Mouse (Mus musculus) kidney, postnatal 4 days (tissue): ENCODE measurements around the gene 4931428L18Rik.

Source experiments
- DNase-seq, 2 experiments: peaks; one replicate each; pipeline ENCODE4 v3.0.0; 2021; ENCODE audit warnings: mixed read lengths in 2 of 2

Gene 4931428L18Rik

GRCm38 (mm10) chr1:31222564-31222963, at the start of gene 4931428L18Rik, which contains the start of gene Pih1d3:
TSS of gene 4931428L18Rik (minus strand) at chr1:31222684.
TSS of gene Pih1d3 (plus strand) at chr1:31222838.
- no peak for DNase-seq

GRCm38 (mm10) chr1:31260218-31260923, 37.9 kb upstream of the 4931428L18Rik start:
- DNase-seq: peak in 1 of 2 experiments; percentile 15

- DNase-seq: peak; percentile 55 to 67
Observed at GRCm38 (mm10) chr1:31233319-31234036, 11.0 kb upstream of the 4931428L18Rik start.

GRCm38 (mm10) chr1:31220599-31221250, 1.8 kb downstream of the 4931428L18Rik start:
- no peak for DNase-seq

GRCm38 (mm10) chr1:31214831-31215230, 7.7 kb downstream of the 4931428L18Rik start:
- peak in 1 of 2 experiments; percentile 4 for DNase-seq

- DNase-seq: peak; percentile 51 to 60
Observed at GRCm38 (mm10) chr1:31210144-31210543, 12.3 kb downstream of the 4931428L18Rik start.

- no peak for DNase-seq
Observed at GRCm38 (mm10) chr1:31205770-31206169, 16.7 kb downstream of the 4931428L18Rik start.

GRCm38 (mm10) chr1:31205346-31205745, 17.1 kb downstream of the 4931428L18Rik start:
- DNase-seq: no peak

GRCm38 (mm10) chr1:31203771-31204170, 18.7 kb downstream of the 4931428L18Rik start:
- DNase-seq: no peak

GRCm38 (mm10) chr1:31196959-31197358, 25.5 kb downstream of the 4931428L18Rik start:
- no peak for DNase-seq

- DNase-seq: no peak
Observed at GRCm38 (mm10) chr1:31195633-31196032, 26.9 kb downstream of the 4931428L18Rik start.

- DNase-seq: no peak
Observed at GRCm38 (mm10) chr1:31190237-31190866, 32.1 kb downstream of the 4931428L18Rik start.

- DNase-seq: no peak
Observed at GRCm38 (mm10) chr1:31178264-31178663, 44.2 kb downstream of the 4931428L18Rik start.

- DNase-seq: no peak
Observed at GRCm38 (mm10) chr1:31176101-31176500, 46.4 kb downstream of the 4931428L18Rik start, which contains the start of gene Lgsn. TSS of gene Lgsn (plus strand) at chr1:31176401.

GRCm38 (mm10) chr1:31175401-31175800, 47.1 kb downstream of the 4931428L18Rik start:
- no peak for DNase-seq

GRCm38 (mm10) chr1:31165326-31166121, 57.0 kb downstream of the 4931428L18Rik start:
- DNase-seq: no peak

GRCm38 (mm10) chr1:31164527-31165189, 57.8 kb downstream of the 4931428L18Rik start:
- DNase-seq: no peak

GRCm38 (mm10) chr1:31156884-31157283, 65.6 kb downstream of the 4931428L18Rik start:
- no peak for DNase-seq

GRCm38 (mm10) chr1:31156185-31156584, 66.3 kb downstream of the 4931428L18Rik start:
- no peak for DNase-seq

- DNase-seq: peak; percentile 64 to 74
Observed at GRCm38 (mm10) chr1:31153793-31154349, 68.6 kb downstream of the 4931428L18Rik start.
